Mouse (Mus musculus): Measurements from ENCODE around the gene Tmem256. TPM values are rescaled to one million over a fixed set of nuclear protein-coding genes. Genes with fewer than 3 reads are reported as not detected.
A peak's percentile ranks its signal among the peaks of the same experiment; 100 is the strongest.

Gene Tmem256
- polyA plus RNA-seq, 1 experiment from 2014 or later = 280 TPM

DNA sequence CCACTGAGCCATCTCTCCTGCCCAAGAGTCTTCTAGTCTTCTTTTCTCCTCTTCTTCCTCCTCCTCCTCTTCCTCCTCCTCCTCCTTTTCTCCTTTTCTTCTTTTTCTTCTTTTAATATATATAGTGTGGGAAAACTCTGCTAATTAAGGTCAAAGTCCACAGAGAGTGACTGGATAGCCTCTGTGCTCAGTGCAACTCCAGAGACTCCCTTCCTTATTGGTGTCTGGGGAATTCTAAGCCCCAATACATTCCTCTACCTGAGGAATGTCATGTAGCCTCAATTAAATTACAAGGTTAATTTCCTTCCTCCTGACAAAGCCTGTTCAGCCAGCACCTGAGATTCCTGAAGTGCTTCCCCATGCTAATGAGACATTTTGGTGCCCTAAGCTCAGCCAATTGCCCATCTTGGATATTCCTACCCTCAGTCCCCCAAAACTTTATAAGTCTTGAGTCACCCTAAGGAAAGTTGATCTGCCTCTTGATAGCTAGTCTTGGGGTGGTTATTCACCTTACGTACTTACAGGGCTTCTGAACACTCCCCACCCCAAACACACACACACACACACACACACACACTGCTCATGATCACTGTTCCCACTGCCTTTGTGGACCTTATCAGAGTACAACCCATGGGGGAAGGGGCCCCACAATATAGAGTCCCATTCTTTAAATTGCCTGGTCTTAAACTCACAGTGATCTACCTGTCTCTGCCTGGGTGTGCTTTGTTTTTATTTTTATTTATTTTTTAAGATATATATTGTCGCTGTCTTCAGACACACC, 32.2 kb downstream of the Tmem256 start:
- no peak for DNase-seq (ENCODE audit: low spot score)
- WGBS = 83% methylated on average over 2 of the region's 2 CpGs
- Histone ChIP-seq H3K27ac (no peak overlapping the region), H3K27me3 (ENCODE audit: low read depth, poor library complexity, severe bottlenecking) (no peaks in the 10 kb centered on the region), H3K9me3 (replicated peaks) (no peaks in the 10 kb centered on the region), H3K36me3 (no peaks in the 10 kb centered on the region), H3K4me3 (no peak overlapping the region), H3K4me1 (peaks cover 5% of the 10 kb centered on the region; the same call in 1 of the 2 replicates)

- no peaks in the 10 kb centered on the region for H3K9me3 ChIP-seq (replicated peaks)
- no peak for DNase-seq (ENCODE audit: low spot score)
- no peak overlapping the region for H3K4me3 ChIP-seq
- no peaks in the 10 kb centered on the region for H3K27me3 ChIP-seq (ENCODE audit: low read depth, poor library complexity, severe bottlenecking)
- H3K36me3 ChIP-seq = no peaks in the 10 kb centered on the region
- WGBS = 89% methylated on average over 7 of the region's 7 CpGs
- H3K4me1 ChIP-seq = peaks cover 16% of the 10 kb centered on the region; the same call in 1 of the 2 replicates
- no peak overlapping the region for H3K27ac ChIP-seq
Measured at GRCm38 (mm10) chr11:69871822-69872221, 33.5 kb downstream of the Tmem256 start.

GRCm38 (mm10) chr11:69872451-69872850, 34.1 kb downstream of the Tmem256 start:
- no peak overlapping the region for H3K27ac ChIP-seq
- H3K9me3 ChIP-seq (replicated peaks) = no peaks in the 10 kb centered on the region
- 69% methylated on average over 4 of the region's 4 CpGs for WGBS
- no peak overlapping the region for H3K4me3 ChIP-seq
- no peaks in the 10 kb centered on the region for H3K36me3 ChIP-seq
- peaks cover 19% of the 10 kb centered on the region; the same call in 1 of the 2 replicates for H3K4me1 ChIP-seq
- no peak for DNase-seq (ENCODE audit: low spot score)
- H3K27me3 ChIP-seq (ENCODE audit: low read depth, poor library complexity, severe bottlenecking) = no peaks in the 10 kb centered on the region

DNA sequence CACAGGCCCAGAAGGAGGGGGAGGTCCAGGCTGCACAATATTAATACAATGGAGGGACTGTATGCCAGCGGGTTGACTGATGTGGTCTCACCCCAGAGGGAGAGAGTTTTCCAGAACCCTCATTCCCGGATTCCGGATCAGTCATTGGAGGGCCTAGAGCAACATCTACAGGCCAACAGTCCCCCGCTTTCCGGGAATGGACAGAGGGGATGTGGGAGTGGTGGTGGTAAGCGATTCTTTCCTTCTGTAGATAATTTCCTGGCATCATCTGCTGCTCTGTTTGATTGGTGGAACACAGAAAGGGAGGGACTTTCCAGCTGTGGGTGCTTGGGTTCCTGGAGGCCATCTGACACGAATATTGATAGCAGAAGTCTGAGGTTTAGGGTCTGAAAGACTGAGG, 37.9 kb downstream of the Tmem256 start:
- Histone ChIP-seq H3K9me3 (replicated peaks) (no peaks in the 10 kb centered on the region), H3K27ac (no peak overlapping the region), H3K36me3 (no peaks in the 10 kb centered on the region), H3K4me3 (no peak overlapping the region), H3K4me1 (peaks cover 43% of the 10 kb centered on the region), H3K27me3 (ENCODE audit: low read depth, poor library complexity, severe bottlenecking) (no peaks in the 10 kb centered on the region)
- DNase-seq (ENCODE audit: low spot score) = no peak
- 73% methylated on average over 7 of the region's 7 CpGs for WGBS

DNA sequence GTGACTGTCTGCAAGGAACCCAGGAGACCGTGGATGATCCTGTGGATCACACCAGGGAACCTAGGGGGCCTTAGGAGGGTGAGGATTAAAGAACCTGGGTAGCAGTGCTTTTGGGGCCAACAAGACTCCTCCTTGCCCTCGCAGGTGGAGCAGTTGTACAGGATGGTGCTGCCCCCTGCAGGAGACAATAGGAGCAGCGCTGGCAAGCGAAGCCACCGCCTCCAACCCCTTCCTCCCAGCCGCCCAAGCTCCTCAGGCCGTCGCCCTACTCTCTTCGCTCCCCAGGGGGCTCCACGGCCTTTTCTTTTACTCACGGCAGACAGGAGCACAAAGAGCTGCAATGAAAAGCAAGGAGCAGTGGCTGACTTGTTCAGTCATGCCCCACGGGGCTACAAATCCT, 38.6 kb downstream of the Tmem256 start:
- H3K4me3 ChIP-seq = peak overlapping the region; percentile 33
- H3K36me3 ChIP-seq = no peaks in the 10 kb centered on the region
- WGBS = 5% methylated on average over 12 of the region's 12 CpGs
- H3K9me3 ChIP-seq (replicated peaks) = no peaks in the 10 kb centered on the region
- peak; percentile 89 for DNase-seq (ENCODE audit: low spot score)
- H3K4me1 ChIP-seq = peaks cover 50% of the 10 kb centered on the region
- H3K27ac ChIP-seq = peak overlapping the region; percentile 15; the same call in 1 of the 2 replicates
- no peaks in the 10 kb centered on the region for H3K27me3 ChIP-seq (ENCODE audit: low read depth, poor library complexity, severe bottlenecking)

GRCm38 (mm10) chr11:69877878-69878277, 39.6 kb downstream of the Tmem256 start, which contains the start of gene Tmem95:
Gene Tmem95, minus strand, starts transcription at chr11:69878018.
- H3K4me1 ChIP-seq = peaks cover 55% of the 10 kb centered on the region
- H3K27me3 ChIP-seq (ENCODE audit: low read depth, poor library complexity, severe bottlenecking) = no peaks in the 10 kb centered on the region
- no peaks in the 10 kb centered on the region for H3K9me3 ChIP-seq (replicated peaks)
- no peaks in the 10 kb centered on the region for H3K36me3 ChIP-seq
- WGBS = 93% methylated on average over 11 of the region's 11 CpGs
- peak within 1 kb of the TSS; percentile 33 for H3K4me3 ChIP-seq
- no peak for DNase-seq (ENCODE audit: low spot score)
- peak within 1 kb of the TSS; percentile 15; the same call in 1 of the 2 replicates for H3K27ac ChIP-seq

DNA sequence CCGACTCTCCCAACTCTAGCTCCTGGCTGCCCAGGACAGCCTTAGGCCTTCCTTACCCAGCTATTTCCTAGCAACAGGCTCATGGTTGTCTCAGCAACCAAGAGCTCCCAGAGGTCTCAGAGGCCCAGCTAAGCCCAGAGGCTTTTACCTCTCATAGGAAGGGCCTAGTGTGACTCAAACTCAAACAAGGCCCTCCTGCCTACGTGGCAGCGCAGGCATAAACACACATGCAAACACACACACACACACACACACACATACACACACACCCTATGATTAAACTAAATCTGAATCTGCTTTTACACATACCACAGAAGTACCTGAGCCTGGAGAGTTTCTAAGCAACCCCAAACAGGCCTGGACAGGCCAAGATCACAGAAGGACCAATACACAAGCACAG, 40.1 kb downstream of the Tmem256 start:
- WGBS = 89% methylated on average over 3 of the region's 3 CpGs
- no peaks in the 10 kb centered on the region for H3K9me3 ChIP-seq (replicated peaks)
- DNase-seq (ENCODE audit: low spot score) = no peak
- no peaks in the 10 kb centered on the region for H3K27me3 ChIP-seq (ENCODE audit: low read depth, poor library complexity, severe bottlenecking)
- no peak overlapping the region for H3K27ac ChIP-seq
- no peaks in the 10 kb centered on the region for H3K36me3 ChIP-seq
- no peak overlapping the region for H3K4me3 ChIP-seq
- H3K4me1 ChIP-seq = peaks cover 55% of the 10 kb centered on the region

DNA sequence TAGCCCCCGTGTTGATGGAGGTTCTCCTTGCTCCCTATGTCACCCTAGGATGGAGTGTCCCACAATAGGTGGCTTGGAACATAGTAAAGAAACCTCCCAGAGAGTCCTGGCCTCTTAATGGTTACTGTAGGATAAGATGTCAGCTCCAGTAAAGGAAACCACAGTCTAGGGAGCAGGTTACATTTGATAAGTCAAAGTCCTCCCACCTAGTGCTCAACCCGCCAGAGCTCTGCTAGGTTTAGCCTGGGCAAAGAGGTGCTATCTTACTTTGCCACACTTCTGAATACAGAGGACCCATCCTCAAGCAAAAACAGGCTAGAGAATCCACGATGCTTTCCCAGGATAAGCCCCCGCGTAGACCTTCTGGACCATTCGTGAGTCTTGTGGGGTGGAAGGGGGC, 40.6 kb downstream of the Tmem256 start:
- H3K27me3 ChIP-seq (ENCODE audit: low read depth, poor library complexity, severe bottlenecking) = no peaks in the 10 kb centered on the region
- H3K9me3 ChIP-seq (replicated peaks) = no peaks in the 10 kb centered on the region
- no peaks in the 10 kb centered on the region for H3K36me3 ChIP-seq
- H3K4me3 ChIP-seq = no peak overlapping the region
- H3K27ac ChIP-seq = 0 out of 2 replicates have a peak overlapping the region, but pooled peaks have one; percentile 87
- peaks cover 55% of the 10 kb centered on the region for H3K4me1 ChIP-seq
- DNase-seq (ENCODE audit: low spot score) = no peak
- 89% methylated on average over 6 of the region's 6 CpGs for WGBS

- H3K9me3 ChIP-seq (replicated peaks) = no peaks in the 10 kb centered on the region
- DNase-seq (ENCODE audit: low spot score) = no peak
- H3K36me3 ChIP-seq = no peaks in the 10 kb centered on the region
- 55% methylated on average over 15 of the region's 15 CpGs for WGBS
- peaks cover 55% of the 10 kb centered on the region for H3K4me1 ChIP-seq
- peak overlapping the region; percentile 87; the same call in 1 of the 2 replicates for H3K27ac ChIP-seq
- peak overlapping the region; percentile 58 for H3K4me3 ChIP-seq
- no peaks in the 10 kb centered on the region for H3K27me3 ChIP-seq (ENCODE audit: low read depth, poor library complexity, severe bottlenecking)
Measured at GRCm38 (mm10) chr11:69879711-69880110, 41.4 kb downstream of the Tmem256 start.

- DNase-seq (ENCODE audit: low spot score) = no peak
- Histone ChIP-seq H3K27ac (peak overlapping the region; percentile 87), H3K9me3 (replicated peaks) (no peaks in the 10 kb centered on the region), H3K4me1 (peaks cover 55% of the 10 kb centered on the region), H3K36me3 (no peaks in the 10 kb centered on the region), H3K27me3 (ENCODE audit: low read depth, poor library complexity, severe bottlenecking) (no peaks in the 10 kb centered on the region), H3K4me3 (peak overlapping the region; percentile 58)
- WGBS = under 1% methylated on average over 18 of the region's 18 CpGs
Measured at GRCm38 (mm10) chr11:69880506-69880852, 42.2 kb downstream of the Tmem256 start.

DNA sequence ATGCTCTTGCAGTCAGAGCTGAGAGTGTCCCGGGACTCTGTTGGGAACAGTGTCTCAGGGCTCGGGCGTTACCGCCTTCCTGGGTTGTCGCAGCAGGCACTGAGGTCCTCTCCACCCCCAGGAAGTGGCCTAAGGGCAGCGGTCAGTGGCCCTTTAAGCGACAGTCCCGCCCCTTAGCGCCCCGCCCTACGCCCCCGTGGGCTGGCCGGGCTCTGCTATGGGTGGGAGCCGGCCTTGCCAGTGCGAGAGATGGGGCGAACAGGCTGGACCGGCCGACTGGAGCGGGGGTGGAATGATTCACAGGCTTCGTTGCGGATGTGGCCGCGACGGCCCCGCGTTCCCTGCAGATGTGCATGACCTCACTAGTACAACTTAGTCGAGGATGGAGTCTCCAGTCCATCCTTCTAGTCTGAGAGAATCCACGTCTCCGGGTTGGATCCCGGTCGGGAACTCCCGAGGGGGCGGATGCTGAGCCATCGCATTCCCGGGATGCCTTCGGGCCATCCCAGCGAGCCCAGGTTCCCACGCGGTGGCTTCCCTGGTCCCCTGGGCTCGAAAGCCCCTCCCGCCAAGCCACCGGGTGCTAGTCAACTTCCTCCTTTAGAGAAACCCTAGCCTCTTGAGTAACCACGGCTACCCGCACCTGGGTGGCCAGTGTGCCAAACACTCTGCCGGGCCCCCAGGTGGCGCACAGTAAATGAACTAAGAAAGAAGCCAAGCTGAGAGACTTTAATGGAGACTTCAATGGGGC, 42.7 kb downstream of the Tmem256 start, which contains the start of gene Kctd11:
Kctd11 (minus strand) TSS at position 554 of the 751 bp plus-strand sequence.
- no peaks in the 10 kb centered on the region for H3K36me3 ChIP-seq
- under 1% methylated on average over 46 of the region's 46 CpGs for WGBS
- no peaks in the 10 kb centered on the region for H3K9me3 ChIP-seq (replicated peaks)
- peaks cover 52% of the 10 kb centered on the region for H3K4me1 ChIP-seq
- no peaks in the 10 kb centered on the region for H3K27me3 ChIP-seq (ENCODE audit: low read depth, poor library complexity, severe bottlenecking)
- H3K27ac ChIP-seq = peak within 1 kb of the TSS; percentile 87
- peak; percentile 89 for DNase-seq (ENCODE audit: low spot score)
- peak within 1 kb of the TSS; percentile 58 for H3K4me3 ChIP-seq

DNA sequence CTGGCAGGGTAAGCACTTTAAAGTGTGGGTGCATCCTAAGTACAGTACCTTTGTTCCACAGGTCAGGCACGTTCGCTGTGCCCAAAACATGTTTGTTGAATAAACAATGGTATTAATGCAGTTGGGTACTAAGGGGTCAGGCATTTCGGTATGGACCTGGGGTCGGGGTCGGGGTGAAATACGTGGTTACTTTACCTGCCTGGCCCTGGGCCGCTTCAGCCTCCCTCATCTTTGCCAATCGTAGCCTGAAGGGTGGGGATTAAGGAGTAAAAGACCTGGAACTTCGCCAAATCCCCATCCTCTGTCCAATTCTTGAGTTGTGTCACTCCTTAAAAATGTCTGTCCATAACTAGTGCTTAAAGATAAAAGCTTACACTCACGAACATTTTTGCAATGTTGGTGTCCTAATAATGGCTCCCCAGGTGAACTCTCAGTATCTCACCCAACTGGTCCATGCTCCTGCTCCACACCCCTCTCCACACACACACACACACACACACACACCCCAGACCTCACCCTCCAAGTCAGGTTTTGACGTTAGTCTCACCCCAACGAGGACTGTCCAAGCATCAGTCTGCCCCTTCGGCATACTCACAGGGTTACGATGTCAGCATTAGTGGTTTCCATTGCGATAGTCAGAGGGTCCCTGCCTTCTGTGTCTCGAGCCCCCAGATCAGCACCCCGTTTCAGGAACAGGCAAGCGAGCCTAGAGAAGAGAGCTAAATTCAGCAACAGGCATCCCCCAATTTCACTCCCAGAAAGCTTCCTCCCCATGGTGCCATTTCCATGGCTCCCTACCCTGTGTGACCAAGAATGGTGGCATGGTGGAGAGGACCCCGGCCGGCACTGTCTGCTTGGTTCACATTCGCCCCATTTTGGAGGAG, 43.7 kb downstream of the Tmem256 start:
- no peaks in the 10 kb centered on the region for H3K27me3 ChIP-seq (ENCODE audit: low read depth, poor library complexity, severe bottlenecking)
- H3K4me3 ChIP-seq = peak overlapping the region; percentile 58
- peaks cover 43% of the 10 kb centered on the region for H3K4me1 ChIP-seq
- H3K36me3 ChIP-seq = no peaks in the 10 kb centered on the region
- 65% methylated on average over 21 of the region's 21 CpGs for WGBS
- H3K9me3 ChIP-seq (replicated peaks) = no peaks in the 10 kb centered on the region
- H3K27ac ChIP-seq = peak overlapping the region; percentile 87
- no peak for DNase-seq (ENCODE audit: low spot score)
